Mouse (Mus musculus) bone marrow macrophage, adult 2 months (primary cell): Measurements from ENCODE around the gene Olfr1393.

Source experiments
- CTCF ChIP-seq: IDR thresholded peaks from 2 replicates; pipeline ENCODE4 v1.5.1; 2012; ENCODE audit warnings: low read depth, mild to moderate bottlenecking, low read length, moderate library complexity
- POLR2A ChIP-seq: IDR thresholded peaks from 2 replicates; pipeline ENCODE4 v1.6.1; 2012; ENCODE audit warnings: mild to moderate bottlenecking, low read depth, low read length, borderline replicate concordance

GRCm38 (mm10) chr11:49252048-49252447 lies 26.1 kb upstream of the Olfr1393 start:
- no peak for TF ChIP-seq POLR2A
- TF ChIP-seq CTCF, result no peak
